Mouse (Mus musculus) limb, embryonic 15.5 days (tissue): Measurements from ENCODE around the gene Elovl4. TPM values are rescaled to one million over a fixed set of nuclear protein-coding genes. Genes with fewer than 3 reads are reported as not detected.

ENCODE experiments used
- ATAC-seq: fragments of 200-750 bp; cut with Nextera tagmentation; 2 replicates; pipeline ENCODE4 v1.8.0; 2017; ENCODE audit warnings: low read depth, moderate TSS enrichment; ENCODE audit not compliant: insufficient number of reproducible peaks, low FRiP score, low TSS enrichment
- H3K27ac ChIP-seq: fragments of 300-500 bp; sonication (generic); 2 replicates; pipeline ENCODE4 v1.5.1; 2015; ENCODE audit warnings: moderate library complexity, mild to moderate bottlenecking, inconsistent platforms
- H3K27me3 ChIP-seq: fragments of 300-500 bp; sonication (generic); 2 replicates; pipeline ENCODE4 v1.6.1; 2015; ENCODE audit warnings: inconsistent platforms
- H3K36me3 ChIP-seq: fragments of 300-500 bp; sonication (generic); 2 replicates; pipeline ENCODE4 v1.6.1; 2015; ENCODE audit warnings: inconsistent platforms
- H3K4me1 ChIP-seq: fragments of 300-500 bp; sonication (generic); 2 replicates; pipeline ENCODE4 v1.6.1; 2015; ENCODE audit warnings: inconsistent platforms
- H3K4me2 ChIP-seq: fragments of 300-500 bp; sonication (generic); 2 replicates; pipeline ENCODE4 v1.6.1; 2015; ENCODE audit warnings: mild to moderate bottlenecking, inconsistent platforms
- H3K4me3 ChIP-seq: fragments of 300-500 bp; sonication (generic); 2 replicates; pipeline ENCODE4 v1.5.1; 2015; ENCODE audit warnings: mild to moderate bottlenecking, inconsistent platforms
- H3K9ac ChIP-seq: fragments of 300-500 bp; sonication (generic); 2 replicates; pipeline ENCODE4 v1.6.1; 2015; ENCODE audit warnings: inconsistent platforms
- H3K9me3 ChIP-seq: fragments of 300-500 bp; sonication (generic); 2 replicates; pipeline ENCODE4 v1.6.1; 2016; ENCODE audit warnings: inconsistent platforms
- WGBS: fragments of 180-500 bp; shearing (Covaris S2); methylation state at CpG from one replicate; pipeline ENCODE4 v1.1.7; 2015; 5-methylcytosine and 5-hydroxymethylcytosine counted together
- polyA plus RNA-seq: library from polyadenylated mRNA; unstranded; fragments of >200 nt; fragmentation: Nextera tagmentation; extraction: Ambion mirVana; gene quantifications from 2 replicates; pipeline ENCODE4 v1.2.1, GENCODE M21; 2015

The Elovl4 gene
- polyA plus RNA-seq, 1 experiment from 2014 or later = 168 TPM

GRCm38 (mm10) chr9:83805164-83805976, 707 bp downstream of the Elovl4 start:
- no peaks in the 10 kb centered on the region for H3K9me3 ChIP-seq
- peak overlapping the region; percentile 43 for H3K9ac ChIP-seq
- H3K36me3 ChIP-seq = no peaks in the 10 kb centered on the region
- peak overlapping the region; percentile 59 for H3K27ac ChIP-seq
- peak overlapping the region; percentile 59 for H3K4me3 ChIP-seq
- H3K27me3 ChIP-seq = peaks cover 15% of the 10 kb centered on the region; the same call in 1 of the 2 replicates
- ATAC-seq = peak; percentile 72; the same call in 1 of the 2 replicates
- WGBS = under 1% methylated on average over 37 of the region's 37 CpGs
- H3K4me1 ChIP-seq = peaks cover 21% of the 10 kb centered on the region; the same call in 1 of the 2 replicates
- peak overlapping the region; percentile 97 for H3K4me2 ChIP-seq

- H3K9me3 ChIP-seq = no peaks in the 10 kb centered on the region
- H3K9ac ChIP-seq = no peak overlapping the region
- no peak for ATAC-seq
- H3K36me3 ChIP-seq = no peaks in the 10 kb centered on the region
- H3K4me2 ChIP-seq = no peak overlapping the region
- H3K27me3 ChIP-seq = peaks cover 15% of the 10 kb centered on the region; the same call in 1 of the 2 replicates
- no peak overlapping the region for H3K27ac ChIP-seq
- 48% methylated on average over 13 of the region's 13 CpGs for WGBS
- H3K4me1 ChIP-seq = peaks cover 21% of the 10 kb centered on the region; the same call in 1 of the 2 replicates
- H3K4me3 ChIP-seq = peak overlapping the region; percentile 59
These were observed 1.7 kb downstream of the Elovl4 start for GRCm38 (mm10) chr9:83804341-83804740.

DNA sequence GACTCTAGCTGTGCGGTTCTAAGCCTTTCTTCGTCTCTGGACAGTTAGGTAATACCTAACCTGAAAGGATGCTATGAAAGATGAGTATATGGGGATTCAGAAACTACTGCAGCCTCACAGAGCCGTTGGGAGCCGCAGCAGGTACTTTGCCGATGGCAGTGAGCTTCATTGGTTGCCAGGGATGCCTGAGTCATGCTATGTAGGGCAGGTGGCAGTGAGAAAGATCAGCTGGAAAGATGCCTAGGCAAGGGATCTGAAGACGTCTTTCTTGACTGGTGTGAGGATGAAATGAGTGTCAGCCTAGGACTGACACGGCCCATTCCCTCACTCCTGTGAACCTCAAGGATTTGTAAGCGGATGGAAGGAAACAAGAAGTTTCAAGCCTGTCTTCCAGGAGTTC, 8.2 kb downstream of the Elovl4 start:
- H3K27me3 ChIP-seq = no peaks in the 10 kb centered on the region
- H3K27ac ChIP-seq = no peak overlapping the region
- H3K4me3 ChIP-seq = no peak overlapping the region
- no peaks in the 10 kb centered on the region for H3K36me3 ChIP-seq
- no peak for ATAC-seq
- WGBS = 75% methylated on average over 8 of the region's 8 CpGs
- no peaks in the 10 kb centered on the region for H3K9me3 ChIP-seq
- H3K4me2 ChIP-seq = no peak overlapping the region
- no peaks in the 10 kb centered on the region for H3K4me1 ChIP-seq
- H3K9ac ChIP-seq = no peak overlapping the region

- no peak for ATAC-seq
- H3K36me3 ChIP-seq = no peaks in the 10 kb centered on the region
- H3K4me3 ChIP-seq = no peak overlapping the region
- H3K9me3 ChIP-seq = no peaks in the 10 kb centered on the region
- WGBS = 92% methylated on average over 7 of the region's 7 CpGs
- no peaks in the 10 kb centered on the region for H3K27me3 ChIP-seq
- no peak overlapping the region for H3K27ac ChIP-seq
- no peaks in the 10 kb centered on the region for H3K4me1 ChIP-seq
- no peak overlapping the region for H3K4me2 ChIP-seq
- no peak overlapping the region for H3K9ac ChIP-seq
These were observed 9.2 kb downstream of the Elovl4 start for GRCm38 (mm10) chr9:83796875-83797274.

DNA sequence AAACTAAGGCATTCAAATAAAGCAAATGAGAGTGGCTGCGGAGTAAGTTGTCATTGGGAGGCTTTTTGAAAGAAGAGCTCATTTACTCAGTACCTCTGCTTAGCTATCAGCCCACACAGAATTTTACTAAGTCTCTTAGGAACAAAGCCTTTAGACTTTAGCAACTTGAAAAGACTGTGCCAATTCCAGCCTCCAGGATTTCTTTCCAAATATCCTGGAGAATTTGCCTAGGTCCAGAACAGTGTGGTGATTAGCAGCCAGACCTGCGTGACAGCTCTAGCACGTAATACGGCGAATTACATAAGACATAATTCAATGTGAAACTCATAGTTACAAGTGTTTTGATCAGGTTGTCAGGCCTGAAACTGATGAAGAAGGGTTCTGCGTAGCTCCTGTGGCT, 16.8 kb downstream of the Elovl4 start:
- Histone ChIP-seq H3K9ac (no peak overlapping the region), H3K9me3 (no peaks in the 10 kb centered on the region), H3K4me1 (no peaks in the 10 kb centered on the region), H3K4me2 (no peak overlapping the region), H3K4me3 (no peak overlapping the region), H3K27ac (no peak overlapping the region), H3K27me3 (no peaks in the 10 kb centered on the region), H3K36me3 (0 out of 2 replicates have a peak, but pooled peaks cover 8% of the 10 kb centered on the region)
- 86% methylated on average over 6 of the region's 6 CpGs for WGBS
- ATAC-seq = no peak

GRCm38 (mm10) chr9:83785501-83785900, 20.6 kb downstream of the Elovl4 start:
- WGBS = 37% methylated on average over 1 of the region's 1 CpGs
- Histone ChIP-seq H3K9me3 (no peaks in the 10 kb centered on the region), H3K4me1 (no peaks in the 10 kb centered on the region), H3K4me3 (no peak overlapping the region), H3K4me2 (no peak overlapping the region), H3K36me3 (peaks cover 19% of the 10 kb centered on the region; the same call in 1 of the 2 replicates), H3K27me3 (no peaks in the 10 kb centered on the region), H3K27ac (no peak overlapping the region), H3K9ac (no peak overlapping the region)
- ATAC-seq = no peak

- no peak overlapping the region for H3K4me2 ChIP-seq
- H3K9ac ChIP-seq = no peak overlapping the region
- WGBS = 51% methylated on average over 9 of the region's 9 CpGs
- no peak overlapping the region for H3K4me3 ChIP-seq
- peaks cover 16% of the 10 kb centered on the region; the same call in 1 of the 2 replicates for H3K36me3 ChIP-seq
- no peaks in the 10 kb centered on the region for H3K4me1 ChIP-seq
- H3K9me3 ChIP-seq = no peaks in the 10 kb centered on the region
- no peak for ATAC-seq
- no peaks in the 10 kb centered on the region for H3K27me3 ChIP-seq
- H3K27ac ChIP-seq = no peak overlapping the region
These were observed 27.6 kb downstream of the Elovl4 start for GRCm38 (mm10) chr9:83778317-83778960.

DNA sequence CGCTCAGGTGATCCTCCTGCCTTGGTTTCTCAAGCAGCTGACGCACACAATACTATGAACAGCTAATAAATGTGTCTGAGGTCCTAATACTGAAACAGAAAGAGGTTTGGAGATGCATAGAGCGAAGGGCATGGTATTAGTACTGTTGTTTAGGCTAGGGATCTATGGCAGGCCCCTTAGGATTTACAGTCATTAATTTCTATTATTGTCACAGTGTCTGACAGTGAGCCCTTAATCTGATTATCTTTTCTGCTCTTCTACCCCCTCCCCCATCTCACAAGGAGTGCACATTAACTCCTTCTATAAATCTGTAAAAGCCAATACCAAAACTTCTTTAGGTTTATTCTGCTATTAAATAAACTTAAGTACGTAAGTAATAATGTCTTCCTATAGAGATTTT, 44.8 kb downstream of the Elovl4 start:
- H3K36me3 ChIP-seq = no peaks in the 10 kb centered on the region
- 83% methylated on average over 4 of the region's 4 CpGs for WGBS

GRCm38 (mm10) chr9:83731877-83732276, 74.2 kb downstream of the Elovl4 start:
- H3K36me3 ChIP-seq = no peaks in the 10 kb centered on the region
- 0 out of 2 replicates have a peak, but pooled peaks cover 4% of the 10 kb centered on the region for H3K4me1 ChIP-seq
- no peak overlapping the region for H3K4me2 ChIP-seq
- 76% methylated on average over 2 of the region's 2 CpGs for WGBS
- H3K27me3 ChIP-seq = 0 out of 2 replicates have a peak, but pooled peaks cover 2% of the 10 kb centered on the region
- no peak overlapping the region for H3K27ac ChIP-seq
- H3K4me3 ChIP-seq = no peak overlapping the region
- no peak overlapping the region for H3K9ac ChIP-seq
- H3K9me3 ChIP-seq = no peaks in the 10 kb centered on the region
- no peak for ATAC-seq

More for the DNA sequence above, 44.8 kb downstream of the Elovl4 start:
- no peak overlapping the region for H3K4me3 ChIP-seq
- H3K27me3 ChIP-seq = no peaks in the 10 kb centered on the region
- H3K9ac ChIP-seq = no peak overlapping the region
- H3K9me3 ChIP-seq = no peaks in the 10 kb centered on the region
- H3K4me2 ChIP-seq = no peak overlapping the region
- H3K27ac ChIP-seq = no peak overlapping the region
- no peak for ATAC-seq
- no peaks in the 10 kb centered on the region for H3K4me1 ChIP-seq

DNA sequence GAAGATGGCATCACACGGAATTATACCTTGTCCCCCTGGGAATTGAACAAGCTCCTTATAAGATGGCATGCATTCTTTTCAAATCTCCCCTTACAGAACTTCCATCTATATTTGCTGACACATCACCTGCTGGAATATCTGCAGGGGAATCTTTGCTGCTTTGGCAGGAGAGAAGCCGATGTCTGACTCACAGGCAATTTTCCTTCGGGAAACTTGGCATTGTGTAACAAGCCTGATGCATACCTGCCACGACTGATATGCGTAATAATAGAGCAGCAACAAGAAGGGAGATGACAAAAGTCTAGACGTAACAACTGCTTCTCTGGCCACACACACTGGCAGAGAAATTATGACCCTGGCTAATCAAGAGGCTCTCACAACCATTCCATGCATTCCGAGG, 75.2 kb downstream of the Elovl4 start:
- H3K27me3 ChIP-seq = 0 out of 2 replicates have a peak, but pooled peaks cover 2% of the 10 kb centered on the region
- H3K4me2 ChIP-seq = no peak overlapping the region
- H3K9me3 ChIP-seq = no peaks in the 10 kb centered on the region
- no peak for ATAC-seq
- no peaks in the 10 kb centered on the region for H3K36me3 ChIP-seq
- H3K9ac ChIP-seq = no peak overlapping the region
- H3K4me1 ChIP-seq = 0 out of 2 replicates have a peak, but pooled peaks cover 4% of the 10 kb centered on the region
- WGBS = 49% methylated on average over 7 of the region's 7 CpGs
- H3K27ac ChIP-seq = no peak overlapping the region
- no peak overlapping the region for H3K4me3 ChIP-seq
